Mouse (Mus musculus) stomach, embryonic 16.5 days (tissue): ENCODE measurements around the gene Itga9. TPM values are rescaled to one million over a fixed set of nuclear protein-coding genes. Genes with fewer than 3 reads are reported as not detected.

Source experiments
- ATAC-seq: fragments of 200-750 bp; cut with Nextera tagmentation; 2 replicates; pipeline ENCODE4 v1.8.0; 2017; ENCODE audit warnings: moderate number of reproducible peaks, moderate TSS enrichment; ENCODE audit not compliant: insufficient read depth, low FRiP score
- H3K27ac ChIP-seq: fragments of 300-500 bp; sonication (generic); 2 replicates; pipeline ENCODE4 v1.5.1; 2014; ENCODE audit warnings: low read length
- H3K27me3 ChIP-seq: fragments of 300-500 bp; sonication (generic); 2 replicates; pipeline ENCODE4 v1.6.1; 2014; ENCODE audit warnings: low read length, control low read depth, mixed read lengths; ENCODE audit not compliant: control insufficient read depth, insufficient read depth
- H3K36me3 ChIP-seq: fragments of 300-500 bp; sonication (generic); 2 replicates; pipeline ENCODE4 v1.6.1; 2014; ENCODE audit warnings: low read length; ENCODE audit not compliant: control insufficient read depth, insufficient read depth
- H3K4me1 ChIP-seq: fragments of 300-500 bp; sonication (generic); 2 replicates; pipeline ENCODE4 v1.6.1; 2014; ENCODE audit warnings: low read length, control low read depth, mixed read lengths; ENCODE audit not compliant: control insufficient read depth, insufficient read depth
- H3K4me2 ChIP-seq: fragments of 300-500 bp; sonication (generic); 2 replicates; pipeline ENCODE4 v1.6.1; 2014; ENCODE audit warnings: low read depth, low read length, mixed read lengths
- H3K4me3 ChIP-seq: fragments of 300-500 bp; sonication (generic); replicated peaks from 2 replicates; pipeline ENCODE4 v1.5.1; 2014; ENCODE audit warnings: mild to moderate bottlenecking, low read length
- H3K9ac ChIP-seq: fragments of 300-500 bp; sonication (generic); 2 replicates; pipeline ENCODE4 v1.6.1; 2014; ENCODE audit warnings: low read length
- H3K9me3 ChIP-seq: fragments of 300-500 bp; sonication (generic); replicated peaks from 2 replicates; pipeline ENCODE4 v1.6.1; 2016; ENCODE audit warnings: low read length, control low read depth; ENCODE audit not compliant: control insufficient read depth
- WGBS: fragments of 180-500 bp; shearing (Covaris S2); extraction: QIAGEN DNeasy Blood & Tissue Kit; methylation state at CpG from one replicate; pipeline ENCODE4 v1.1.7; 2014; 5-methylcytosine and 5-hydroxymethylcytosine counted together
- polyA plus RNA-seq: library from polyadenylated mRNA; unstranded; fragments of >200 nt; fragmentation: Nextera tagmentation; extraction: Ambion mirVana; gene quantifications from 2 replicates; pipeline ENCODE4 v1.2.1, GENCODE M21; 2015

The Itga9 gene
- polyA plus RNA-seq, 1 experiment from 2014 or later = 5.5 TPM

DNA sequence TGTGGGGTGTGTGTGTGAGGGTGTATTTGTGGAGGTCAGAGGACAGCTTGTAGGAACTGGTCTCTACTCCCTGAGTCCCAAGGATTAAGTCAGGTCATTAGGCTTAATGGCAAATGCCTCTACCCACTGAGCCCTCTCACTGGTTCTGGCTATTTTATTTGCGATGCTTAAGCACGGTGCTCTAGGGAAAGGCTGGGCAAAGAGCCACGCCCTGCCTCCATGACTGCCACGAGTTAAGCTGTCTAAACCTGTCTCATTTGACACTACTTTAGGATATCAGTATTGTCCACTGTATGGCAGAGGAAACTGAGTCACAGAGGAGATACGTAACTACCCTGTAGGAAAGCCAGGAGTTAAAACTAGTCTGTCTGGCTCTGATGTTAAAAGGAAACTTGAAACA is 337.5 kb downstream of the Itga9 start:
- 60% methylated on average over 5 of the region's 5 CpGs for WGBS
- no peaks in the 10 kb centered on the region for H3K9me3 ChIP-seq
- no peak overlapping the region for H3K27ac ChIP-seq
- no peak overlapping the region for H3K9ac ChIP-seq
- no peak overlapping the region for H3K4me2 ChIP-seq
- peaks cover 19% of the 10 kb centered on the region for H3K4me1 ChIP-seq
- 0 out of 2 replicates have a peak, but pooled peaks cover 7% of the 10 kb centered on the region for H3K36me3 ChIP-seq
- no peak overlapping the region for H3K4me3 ChIP-seq
- ATAC-seq = no peak
- H3K27me3 ChIP-seq = no peaks in the 10 kb centered on the region

DNA sequence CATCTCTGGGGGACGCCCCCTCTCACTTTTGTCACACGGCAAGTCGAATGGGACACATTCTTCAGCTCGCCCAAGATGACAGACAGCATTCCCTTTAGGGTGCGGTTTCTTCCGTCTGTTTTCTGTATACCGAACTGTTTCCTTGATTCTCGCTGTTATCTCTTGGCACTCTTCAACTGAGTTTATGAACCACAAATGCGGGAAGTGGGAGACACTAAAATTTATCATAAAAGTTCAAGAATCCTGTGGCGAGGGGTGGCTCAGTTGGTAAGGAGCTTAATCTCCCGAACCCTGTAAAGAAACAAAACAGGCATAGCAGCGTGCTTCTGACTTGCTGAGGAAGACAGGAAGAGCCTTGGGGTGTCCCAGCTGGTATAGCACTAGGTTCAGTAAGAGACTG is 337.9 kb downstream of the Itga9 start:
- 0 out of 2 replicates have a peak, but pooled peaks cover 7% of the 10 kb centered on the region for H3K36me3 ChIP-seq
- peaks cover 16% of the 10 kb centered on the region for H3K4me1 ChIP-seq
- no peak overlapping the region for H3K27ac ChIP-seq
- 60% methylated on average over 12 of the region's 12 CpGs for WGBS
- no peak for ATAC-seq
- H3K27me3 ChIP-seq = no peaks in the 10 kb centered on the region
- no peak overlapping the region for H3K9ac ChIP-seq
- no peak overlapping the region for H3K4me3 ChIP-seq
- no peaks in the 10 kb centered on the region for H3K9me3 ChIP-seq
- no peak overlapping the region for H3K4me2 ChIP-seq

DNA sequence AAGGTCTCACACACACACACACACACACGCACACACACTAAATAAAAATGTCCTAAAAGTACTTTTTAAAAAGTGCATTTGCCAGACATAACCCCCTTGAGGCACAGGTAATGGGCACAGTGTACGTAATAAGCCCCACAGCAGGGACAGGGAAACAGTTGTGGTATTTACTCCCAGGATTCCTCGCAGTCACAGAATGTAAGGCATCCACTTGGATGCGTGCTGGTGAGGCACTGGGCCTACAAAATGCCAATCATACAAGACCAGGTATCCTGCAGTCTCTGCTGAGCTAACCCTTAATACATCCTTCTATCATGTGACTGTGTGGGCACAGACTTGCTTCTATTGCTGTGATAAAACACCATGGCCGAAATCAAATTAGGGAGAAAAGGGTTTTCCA is 342.0 kb downstream of the Itga9 start:
- Histone ChIP-seq H3K9ac (no peak overlapping the region), H3K9me3 (no peaks in the 10 kb centered on the region), H3K27me3 (no peaks in the 10 kb centered on the region), H3K27ac (no peak overlapping the region), H3K36me3 (no peaks in the 10 kb centered on the region), H3K4me2 (no peak overlapping the region), H3K4me1 (peaks cover 18% of the 10 kb centered on the region), H3K4me3 (no peak overlapping the region)
- ATAC-seq = no peak
- WGBS = 76% methylated on average over 5 of the region's 5 CpGs

DNA sequence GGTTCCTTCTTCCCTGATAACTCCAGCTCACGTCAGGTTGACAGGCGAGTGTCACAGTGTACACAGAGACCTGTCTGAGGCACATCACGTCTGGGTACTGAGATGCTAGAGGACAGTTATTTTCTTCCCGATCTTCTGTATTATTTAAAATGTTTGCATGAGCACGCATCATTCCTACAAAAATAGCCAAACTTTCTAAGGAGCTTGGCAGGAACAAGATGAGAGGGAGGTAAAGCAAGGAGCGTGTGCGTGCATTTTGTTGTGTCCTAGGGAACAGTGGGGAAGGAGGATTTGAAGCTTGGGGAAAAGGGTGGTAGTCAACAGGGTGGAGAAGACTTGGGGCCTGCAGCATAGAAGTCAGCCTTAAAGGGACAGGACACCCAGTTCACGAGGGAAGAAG is 342.6 kb downstream of the Itga9 start:
- H3K27ac ChIP-seq = no peak overlapping the region
- no peak for ATAC-seq

DNA sequence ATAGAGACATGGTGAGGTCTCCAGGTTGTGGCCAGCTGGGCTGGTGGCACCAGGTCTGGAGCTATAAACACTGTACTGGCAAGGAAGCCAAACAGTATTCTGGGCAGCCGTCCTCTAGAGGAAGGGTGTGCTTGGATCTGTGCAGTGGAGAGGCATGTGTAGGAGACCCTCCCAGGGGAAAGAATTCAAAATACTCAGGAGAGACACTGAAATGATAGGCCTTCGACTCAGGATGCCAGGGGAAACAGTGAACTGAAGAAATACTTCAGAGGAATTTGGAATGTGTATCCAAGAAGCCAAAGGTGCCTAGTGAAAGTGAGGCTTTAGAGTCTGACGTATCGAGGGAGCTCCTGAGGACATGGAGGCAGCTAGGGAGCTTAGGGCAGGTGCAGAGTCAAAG is 343.2 kb downstream of the Itga9 start:
- no peaks in the 10 kb centered on the region for H3K36me3 ChIP-seq
- H3K4me1 ChIP-seq = peaks cover 12% of the 10 kb centered on the region
- H3K9ac ChIP-seq = no peak overlapping the region
- ATAC-seq = no peak
- no peaks in the 10 kb centered on the region for H3K27me3 ChIP-seq
- H3K4me3 ChIP-seq = no peak overlapping the region
- 65% methylated on average over 4 of the region's 4 CpGs for WGBS
- H3K9me3 ChIP-seq = no peaks in the 10 kb centered on the region
- no peak overlapping the region for H3K27ac ChIP-seq
- H3K4me2 ChIP-seq = no peak overlapping the region

More for the DNA sequence above, 342.6 kb downstream of the Itga9 start:
- Histone ChIP-seq H3K36me3 (no peaks in the 10 kb centered on the region), H3K4me1 (peaks cover 12% of the 10 kb centered on the region), H3K4me3 (no peak overlapping the region), H3K4me2 (no peak overlapping the region), H3K9me3 (no peaks in the 10 kb centered on the region), H3K9ac (no peak overlapping the region), H3K27me3 (no peaks in the 10 kb centered on the region)
- WGBS = 83% methylated on average over 8 of the region's 8 CpGs

DNA sequence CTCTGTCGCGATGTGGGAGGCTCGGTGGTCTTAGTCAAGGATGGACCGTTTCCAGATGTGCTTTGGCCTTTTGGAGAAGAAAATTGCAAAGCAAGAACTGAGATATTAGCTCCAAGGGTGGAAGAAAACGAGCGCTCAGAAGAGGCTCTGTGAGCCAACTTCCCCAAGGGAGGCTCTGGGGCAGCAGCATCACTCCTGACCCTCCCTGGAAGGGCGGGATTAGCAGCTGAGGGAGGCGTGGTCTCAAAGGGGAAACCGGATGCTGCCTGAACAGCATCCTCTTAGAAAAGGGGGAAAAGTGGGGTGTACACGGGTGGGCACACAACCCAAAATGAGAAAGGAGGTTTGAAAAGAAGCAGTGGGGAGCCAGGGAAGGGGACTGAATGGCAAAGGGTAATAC is 343.6 kb downstream of the Itga9 start:
- WGBS = 64% methylated on average over 10 of the region's 10 CpGs
- H3K4me1 ChIP-seq = peaks cover 12% of the 10 kb centered on the region
- no peak overlapping the region for H3K4me2 ChIP-seq
- H3K4me3 ChIP-seq = no peak overlapping the region
- H3K9ac ChIP-seq = no peak overlapping the region
- no peak overlapping the region for H3K27ac ChIP-seq
- H3K27me3 ChIP-seq = no peaks in the 10 kb centered on the region
- no peaks in the 10 kb centered on the region for H3K9me3 ChIP-seq
- H3K36me3 ChIP-seq = no peaks in the 10 kb centered on the region
- no peak for ATAC-seq

Other genes with a start within 250 kb of the Itga9 start
- 0.06 and 0.09 TPM in 2 replicates for gene Eomes, start 128.5 kb upstream of the Itga9 start, polyA plus RNA-seq
- gene Golga4, start 100.4 kb upstream of the Itga9 start, polyA plus RNA-seq = 48.8 and 50.6 TPM in 2 replicates